Mouse (Mus musculus): ENCODE data around the gene Usp5. TPM values are rescaled to one million over a fixed set of nuclear protein-coding genes. Genes with fewer than 3 reads are reported as not detected.

Gene Usp5
- polyA plus RNA-seq, 1 experiment: 53.0 TPM

DNA sequence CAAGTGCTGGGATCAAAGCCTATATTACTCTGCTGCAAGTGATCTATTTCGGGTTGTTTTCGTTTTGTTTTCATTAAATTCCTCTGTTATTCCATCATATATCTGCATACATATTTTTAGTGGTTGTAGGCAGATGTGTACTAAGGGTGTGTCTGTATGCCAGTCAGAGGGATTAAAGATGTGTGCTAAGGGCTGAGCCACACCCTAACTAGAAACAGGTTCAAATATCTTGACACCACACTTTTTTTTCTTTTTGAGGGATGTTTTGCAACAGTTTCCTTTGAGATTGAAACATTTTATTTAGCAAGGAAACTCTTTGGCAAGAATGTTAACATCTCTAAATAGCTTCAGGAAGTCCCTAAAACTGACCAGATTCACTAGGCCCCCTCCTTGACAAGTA, 33.1 kb downstream of the Usp5 start:
- 38% methylated on average over 2 of the region's 2 CpGs for WGBS
- Histone ChIP-seq H3K27ac (ENCODE audit: insufficient read depth, low read depth, low read length) (no peak overlapping the region), H3K4me1 (ENCODE audit: control insufficient read depth, insufficient read depth, insufficient read length, low read length) (no peaks in the 10 kb centered on the region), H3K4me3 (ENCODE audit: low read depth, low read length) (no peak overlapping the region), H3K36me3 (ENCODE audit: control insufficient read depth, insufficient read depth, low read length) (no peaks in the 10 kb centered on the region), H3K27me3 (ENCODE audit: control insufficient read depth, insufficient read depth, low read length) (no peaks in the 10 kb centered on the region)
- TF ChIP-seq POLR2A (IDR thresholded peaks at IDR 0.05; ENCODE audit: low read depth, low read length) (no peak), CTCF (IDR thresholded peaks at IDR 0.05; ENCODE audit: extremely low read depth, insufficient read length, insufficient replicate concordance, low read depth, low read length) (no peak)

DNA sequence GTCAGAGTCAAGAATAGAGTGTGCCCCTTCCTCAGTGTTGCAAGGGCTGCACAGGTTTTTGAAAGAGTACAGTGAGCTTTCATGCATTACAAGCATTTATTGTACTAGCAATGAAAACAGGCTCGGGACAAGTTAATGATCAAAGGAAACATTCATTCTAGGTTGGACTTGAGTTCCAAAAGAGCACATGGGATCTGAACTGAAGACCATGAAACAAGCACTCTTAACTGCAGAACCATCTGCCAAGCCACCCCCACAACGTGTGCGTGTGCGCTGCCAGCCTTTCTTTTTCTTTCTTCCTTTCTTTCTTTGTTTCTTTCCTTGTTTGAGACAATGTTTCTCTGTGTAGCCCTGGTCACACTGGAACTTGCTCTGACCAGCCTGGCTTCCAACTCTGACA, 33.5 kb downstream of the Usp5 start:
- H3K4me3 ChIP-seq (ENCODE audit: low read depth, low read length): no peak overlapping the region
- H3K27me3 ChIP-seq (ENCODE audit: control insufficient read depth, insufficient read depth, low read length): no peaks in the 10 kb centered on the region
- H3K36me3 ChIP-seq (ENCODE audit: control insufficient read depth, insufficient read depth, low read length): no peaks in the 10 kb centered on the region
- 33% methylated on average over 4 of the region's 4 CpGs for WGBS
- TF ChIP-seq POLR2A (IDR thresholded peaks at IDR 0.05; ENCODE audit: low read depth, low read length): no peak
- no peak for TF ChIP-seq CTCF (IDR thresholded peaks at IDR 0.05; ENCODE audit: extremely low read depth, insufficient read length, insufficient replicate concordance, low read depth, low read length)
- H3K27ac ChIP-seq (ENCODE audit: insufficient read depth, low read depth, low read length): no peak overlapping the region
- no peaks in the 10 kb centered on the region for H3K4me1 ChIP-seq (ENCODE audit: control insufficient read depth, insufficient read depth, insufficient read length, low read length)

DNA sequence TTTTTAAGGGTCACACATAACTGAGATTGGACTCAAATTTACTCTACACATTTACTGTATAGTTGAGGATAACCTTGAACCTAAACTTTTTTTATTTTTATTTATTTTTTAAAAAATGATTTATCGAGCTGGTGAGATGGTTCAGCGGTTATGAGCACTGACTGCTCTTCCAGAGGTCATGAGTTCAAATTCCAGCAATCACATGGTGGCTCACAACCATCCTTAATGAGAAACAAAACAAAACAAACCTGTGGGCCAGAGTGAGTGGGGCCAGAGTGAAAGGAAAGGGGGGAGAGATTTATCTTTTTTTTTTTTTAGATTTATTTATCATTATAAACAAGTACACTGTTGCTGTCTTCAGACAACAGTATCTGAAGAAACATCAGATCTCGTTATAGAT, 37.4 kb downstream of the Usp5 start:
- no peaks in the 10 kb centered on the region for H3K27me3 ChIP-seq (ENCODE audit: control insufficient read depth, insufficient read depth, low read length)
- no peak overlapping the region for H3K27ac ChIP-seq (ENCODE audit: insufficient read depth, low read depth, low read length)
- no peaks in the 10 kb centered on the region for H3K4me1 ChIP-seq (ENCODE audit: control insufficient read depth, insufficient read depth, insufficient read length, low read length)
- no peak overlapping the region for H3K4me3 ChIP-seq (ENCODE audit: low read depth, low read length)
- no peaks in the 10 kb centered on the region for H3K36me3 ChIP-seq (ENCODE audit: control insufficient read depth, insufficient read depth, low read length)
- WGBS: 85% methylated on average over 3 of the region's 3 CpGs
- TF ChIP-seq CTCF (IDR thresholded peaks at IDR 0.05; ENCODE audit: extremely low read depth, insufficient read length, insufficient replicate concordance, low read depth, low read length) (no peak), POLR2A (IDR thresholded peaks at IDR 0.05; ENCODE audit: low read depth, low read length) (no peak)

DNA sequence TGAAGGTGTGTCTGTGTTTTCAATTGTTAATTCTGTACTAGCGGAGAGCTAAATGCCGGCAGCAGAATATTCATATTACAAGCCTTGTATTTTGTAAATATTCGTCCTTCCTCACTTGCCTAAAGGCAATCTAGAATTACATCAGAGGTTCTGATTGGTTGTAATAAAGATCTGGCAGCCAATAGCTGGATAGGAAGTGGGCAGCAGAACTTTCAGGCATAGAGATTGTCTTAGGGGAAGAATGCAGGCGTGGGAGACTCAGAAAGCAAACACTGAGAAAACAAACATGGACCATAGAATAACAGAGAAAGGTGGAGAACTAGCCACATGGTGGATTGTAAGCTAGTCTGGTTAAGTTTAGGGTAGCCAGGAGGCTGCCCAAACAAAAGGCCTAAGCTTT, 39.2 kb downstream of the Usp5 start:
- WGBS: 64% methylated on average over 4 of the region's 4 CpGs
- Histone ChIP-seq H3K27me3 (ENCODE audit: control insufficient read depth, insufficient read depth, low read length) (no peaks in the 10 kb centered on the region), H3K4me1 (ENCODE audit: control insufficient read depth, insufficient read depth, insufficient read length, low read length) (no peaks in the 10 kb centered on the region), H3K36me3 (ENCODE audit: control insufficient read depth, insufficient read depth, low read length) (no peaks in the 10 kb centered on the region), H3K4me3 (ENCODE audit: low read depth, low read length) (no peak overlapping the region), H3K27ac (ENCODE audit: insufficient read depth, low read depth, low read length) (no peak overlapping the region)
- TF ChIP-seq POLR2A (IDR thresholded peaks at IDR 0.05; ENCODE audit: low read depth, low read length) (no peak), CTCF (IDR thresholded peaks at IDR 0.05; ENCODE audit: extremely low read depth, insufficient read length, insufficient replicate concordance, low read depth, low read length) (no peak)

GRCm38 (mm10) chr6:124789519-124789918, 39.8 kb downstream of the Usp5 start:
- no peak overlapping the region for H3K27ac ChIP-seq (ENCODE audit: insufficient read depth, low read depth, low read length)
- H3K27me3 ChIP-seq (ENCODE audit: control insufficient read depth, insufficient read depth, low read length): no peaks in the 10 kb centered on the region
- 77% methylated on average over 4 of the region's 4 CpGs for WGBS
- no peaks in the 10 kb centered on the region for H3K4me1 ChIP-seq (ENCODE audit: control insufficient read depth, insufficient read depth, insufficient read length, low read length)
- no peak overlapping the region for H3K4me3 ChIP-seq (ENCODE audit: low read depth, low read length)
- TF ChIP-seq CTCF (IDR thresholded peaks at IDR 0.05; ENCODE audit: extremely low read depth, insufficient read length, insufficient replicate concordance, low read depth, low read length) (no peak), POLR2A (IDR thresholded peaks at IDR 0.05; ENCODE audit: low read depth, low read length) (no peak)
- H3K36me3 ChIP-seq (ENCODE audit: control insufficient read depth, insufficient read depth, low read length): no peaks in the 10 kb centered on the region

DNA sequence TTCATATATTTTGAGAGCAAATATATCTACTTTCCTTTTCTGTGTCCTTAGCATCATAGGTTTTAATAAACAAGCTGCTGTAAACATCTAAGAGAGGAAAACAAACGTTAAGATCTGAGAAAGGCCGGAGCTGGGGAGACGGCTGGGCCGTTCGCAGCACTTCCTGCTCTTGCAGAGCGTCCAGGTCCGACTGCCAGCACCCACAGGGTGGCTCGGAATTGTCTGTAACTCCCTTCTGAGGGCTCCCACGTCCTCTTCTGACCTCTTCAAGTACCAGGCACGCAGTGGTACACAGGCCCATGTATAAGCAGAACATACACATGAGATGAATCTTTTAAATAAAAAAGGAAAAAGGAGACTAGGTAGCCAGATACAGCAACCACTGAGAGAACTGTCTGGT, 41.6 kb downstream of the Usp5 start:
- Histone ChIP-seq H3K4me3 (ENCODE audit: low read depth, low read length) (no peak overlapping the region), H3K27ac (ENCODE audit: insufficient read depth, low read depth, low read length) (no peak overlapping the region), H3K36me3 (ENCODE audit: control insufficient read depth, insufficient read depth, low read length) (no peaks in the 10 kb centered on the region), H3K4me1 (ENCODE audit: control insufficient read depth, insufficient read depth, insufficient read length, low read length) (peaks cover under 1% of the 10 kb centered on the region; the same call in 1 of the 2 replicates), H3K27me3 (ENCODE audit: control insufficient read depth, insufficient read depth, low read length) (no peaks in the 10 kb centered on the region)
- WGBS: 81% methylated on average over 10 of the region's 10 CpGs
- TF ChIP-seq CTCF (IDR thresholded peaks at IDR 0.05; ENCODE audit: extremely low read depth, insufficient read length, insufficient replicate concordance, low read depth, low read length) (no peak), POLR2A (IDR thresholded peaks at IDR 0.05; ENCODE audit: low read depth, low read length) (no peak)

GRCm38 (mm10) chr6:124786756-124787420, 42.4 kb downstream of the Usp5 start:
- TF ChIP-seq POLR2A (IDR thresholded peaks at IDR 0.05; ENCODE audit: low read depth, low read length): no peak
- no peak for TF ChIP-seq CTCF (IDR thresholded peaks at IDR 0.05; ENCODE audit: extremely low read depth, insufficient read length, insufficient replicate concordance, low read depth, low read length)
- whole genome bisulfite sequencing: 29% methylated on average over 8 of the region's 8 CpGs
- Histone ChIP-seq H3K27ac (ENCODE audit: insufficient read depth, low read depth, low read length) (no peak overlapping the region), H3K4me1 (ENCODE audit: control insufficient read depth, insufficient read depth, insufficient read length, low read length) (peaks cover 2% of the 10 kb centered on the region; the same call in 1 of the 2 replicates), H3K4me3 (ENCODE audit: low read depth, low read length) (no peak overlapping the region), H3K36me3 (ENCODE audit: control insufficient read depth, insufficient read depth, low read length) (no peaks in the 10 kb centered on the region), H3K27me3 (ENCODE audit: control insufficient read depth, insufficient read depth, low read length) (no peaks in the 10 kb centered on the region)
